Mouse (Mus musculus) kidney, adult 11 months (tissue): ENCODE data around the gene Rhox3g.
"Not testable (repeated sequence)": the region's sequence is repeated elsewhere in the genome, so short reads cannot be mapped to it uniquely, and the experiment has no call there.

Source experiments
- DNase-seq: peaks from one replicate; pipeline ENCODE4 v3.0.0; 2022

The Rhox3g gene

DNA sequence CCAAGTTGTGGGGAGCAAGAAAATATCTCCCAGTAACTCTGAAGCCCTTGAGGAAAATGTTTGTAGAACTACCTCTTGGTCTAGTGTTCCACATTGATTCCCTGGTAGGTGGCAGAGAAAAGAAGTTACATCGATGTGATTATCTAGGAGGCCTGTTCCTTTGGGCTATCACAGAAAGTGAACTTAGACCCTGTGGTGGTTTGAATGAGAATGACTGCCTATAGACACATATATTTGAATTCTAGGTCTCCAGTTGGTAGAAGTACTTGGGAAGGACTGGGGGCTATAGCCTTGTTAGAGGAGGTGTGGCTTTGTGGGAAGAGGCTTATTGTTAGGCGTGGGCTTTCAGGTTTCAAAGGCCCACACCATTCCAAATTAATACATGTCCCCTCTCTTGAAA lies at the start of gene Rhox3g:
Gene Rhox3g, minus strand, starts transcription at position 101 of the 400 bp plus-strand sequence.
- not testable (repeated sequence) for DNase-seq

GRCm38 (mm10) chrX:37673177-37673576 lies 44.8 kb upstream of the Rhox3g start, which contains the start of gene Rhox2h:
Rhox2h (minus strand) TSS chrX:37673277.
- DNase-seq: not testable (repeated sequence)

- DNase-seq: not testable (repeated sequence)
Observed at GRCm38 (mm10) chrX:37668664-37669063, 40.3 kb upstream of the Rhox3g start, which contains the start of gene Rhox3h. Rhox3h (minus strand) TSS chrX:37668764.

GRCm38 (mm10) chrX:37651227-37651626 lies 22.8 kb upstream of the Rhox3g start, which contains the start of gene Rhox4g:
Rhox4g (minus strand) TSS chrX:37651327.
- not testable (repeated sequence) for DNase-seq

GRCm38 (mm10) chrX:37643370-37643769 lies 15.0 kb upstream of the Rhox3g start, which contains the start of gene Rhox2g:
Rhox2g (minus strand) TSS chrX:37643470.
- not testable (repeated sequence) for DNase-seq

GRCm38 (mm10) chrX:37607604-37608003 lies 20.8 kb downstream of the Rhox3g start, which contains the start of gene Rhox4f:
Rhox4f (minus strand) TSS chrX:37607704.
- not testable (repeated sequence) for DNase-seq

DNA sequence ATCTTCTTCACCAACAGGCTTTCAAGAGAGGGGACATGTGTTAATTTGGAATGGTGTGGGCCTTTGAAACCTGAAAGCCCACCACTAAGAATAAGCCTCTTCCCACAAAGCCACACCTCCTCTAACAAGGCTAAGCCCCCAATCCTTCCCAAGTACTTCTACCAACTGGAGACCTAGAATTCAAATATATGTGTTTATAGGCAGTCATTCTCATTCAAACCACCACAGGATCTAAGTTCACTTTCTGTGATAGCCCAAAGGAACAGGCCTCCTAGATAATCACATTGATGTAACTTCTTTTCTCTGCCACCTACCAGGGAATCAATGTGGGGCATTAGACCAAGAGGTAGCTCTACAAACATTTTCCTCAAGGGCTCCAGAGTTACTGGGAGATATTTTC lies 47.7 kb downstream of the Rhox3g start, which contains the start of gene Rhox3f:
Gene Rhox3f, plus strand, starts transcription at position 301 of the 400 bp plus-strand sequence.
- DNase-seq: not testable (repeated sequence)
